Mouse (Mus musculus) spleen, postnatal 4 days (tissue): ENCODE results near the gene Ubxn2a.

Experiments used
- DNase-seq, 2 experiments: peaks; one replicate each; pipeline ENCODE4 v3.0.0; 2022; ENCODE audit warnings: low spot score in 2 of 2

Ubxn2a gene

DNA sequence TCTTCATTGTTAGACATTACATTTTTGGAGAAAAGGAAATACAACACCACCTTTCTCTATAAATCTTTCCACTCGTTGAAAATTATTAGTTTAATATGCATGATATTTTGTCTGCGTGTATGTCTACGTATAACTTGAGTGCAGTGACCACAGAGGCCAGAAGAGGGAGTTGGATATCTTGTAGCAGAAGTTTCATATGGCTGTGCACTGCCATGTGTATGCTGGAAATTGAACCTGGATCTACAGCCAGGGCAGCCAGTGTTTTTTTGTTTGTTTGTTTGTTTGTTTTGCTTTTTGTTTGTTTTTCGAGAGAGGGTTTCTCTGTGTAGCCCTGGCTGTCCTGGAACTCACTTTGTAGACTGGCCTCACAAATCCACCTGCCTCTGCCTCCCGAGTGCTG is 28.5 kb downstream of the Ubxn2a start:
- peak; percentile 45 to 61 for DNase-seq

DNA sequence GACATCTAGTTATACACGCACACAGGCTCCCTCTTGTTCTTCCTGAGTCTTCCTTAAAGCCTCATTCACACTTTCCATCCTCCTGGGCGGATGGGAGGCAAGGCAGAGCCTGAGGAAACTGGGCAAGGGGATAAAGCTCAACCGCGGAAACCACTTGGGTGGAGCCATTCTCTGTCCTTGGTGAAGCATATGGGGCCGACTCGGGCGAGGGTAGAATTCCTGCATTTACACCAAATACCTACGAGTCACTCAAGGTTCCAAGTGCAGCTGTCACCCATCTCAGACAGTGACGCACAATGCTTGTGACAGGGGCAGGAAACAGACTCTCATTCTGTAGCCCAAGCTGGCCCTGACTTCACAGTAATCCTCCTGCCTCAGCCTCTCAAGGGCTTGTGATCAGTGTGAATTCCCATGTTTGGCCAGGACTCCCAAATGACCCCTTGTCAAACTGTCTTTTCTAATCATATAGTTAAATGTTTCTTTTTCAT is 29.2 kb downstream of the Ubxn2a start:
- no peak for DNase-seq

DNA sequence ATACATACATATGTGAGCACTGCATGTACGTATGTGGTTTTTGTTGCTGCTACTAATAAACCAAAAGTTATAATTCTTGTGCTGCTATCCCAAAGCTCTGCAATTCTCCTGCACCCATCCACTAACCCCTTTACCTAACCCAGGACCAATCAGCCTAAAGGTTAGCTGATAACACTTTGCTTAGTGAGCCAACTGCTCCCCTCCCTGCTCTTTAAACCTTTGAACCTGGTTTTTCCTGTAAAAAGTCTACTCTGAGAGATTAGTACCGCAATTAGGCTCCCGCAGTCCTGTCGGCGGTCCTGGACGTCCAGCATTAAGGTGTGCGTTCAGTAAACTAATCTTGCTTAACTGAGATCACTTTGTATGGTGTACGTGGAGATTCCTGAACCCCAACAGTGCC is 31.9 kb downstream of the Ubxn2a start:
- no peak for DNase-seq

DNA sequence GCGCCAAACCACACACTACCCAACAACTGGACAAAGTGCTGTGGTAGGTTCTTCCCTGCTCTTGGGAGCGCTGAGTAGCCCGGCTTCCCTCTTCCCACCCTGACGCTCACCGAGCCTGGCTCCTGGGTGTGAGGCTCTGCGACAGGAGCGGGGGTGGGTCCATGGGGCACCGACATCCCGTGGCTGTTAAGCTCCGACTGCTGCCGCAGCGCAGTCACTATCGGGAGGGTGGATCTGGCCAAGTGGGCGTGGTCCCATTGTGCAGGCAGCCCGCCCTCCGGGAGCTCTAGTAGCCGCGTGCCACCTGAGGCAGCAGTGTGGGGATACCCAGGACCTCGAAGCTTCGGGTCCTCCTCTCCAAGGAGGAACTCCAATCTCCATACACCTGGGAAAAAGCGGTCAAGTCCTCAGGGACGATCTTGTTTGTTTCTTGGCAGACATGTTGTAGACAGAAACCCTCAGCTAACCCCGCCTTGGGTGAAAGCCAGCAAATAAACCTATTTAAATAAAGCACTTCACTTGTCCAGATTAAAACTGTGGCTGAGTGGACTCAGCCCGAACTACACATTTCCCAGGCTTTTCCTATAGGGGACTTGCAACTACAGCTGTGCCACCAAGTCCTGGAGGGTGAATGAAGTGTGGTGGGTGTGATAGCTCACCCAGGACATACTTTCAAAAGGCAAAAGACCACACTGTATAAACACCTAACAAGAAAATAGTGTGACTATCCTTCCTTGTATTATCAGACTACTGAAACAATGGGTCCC is 33.2 kb downstream of the Ubxn2a start, which contains the start of gene Mfsd2b:
Gene Mfsd2b, minus strand, starts transcription at position 199 of the 767 bp plus-strand sequence.
- DNase-seq = peak; percentile 90 to 92

DNA sequence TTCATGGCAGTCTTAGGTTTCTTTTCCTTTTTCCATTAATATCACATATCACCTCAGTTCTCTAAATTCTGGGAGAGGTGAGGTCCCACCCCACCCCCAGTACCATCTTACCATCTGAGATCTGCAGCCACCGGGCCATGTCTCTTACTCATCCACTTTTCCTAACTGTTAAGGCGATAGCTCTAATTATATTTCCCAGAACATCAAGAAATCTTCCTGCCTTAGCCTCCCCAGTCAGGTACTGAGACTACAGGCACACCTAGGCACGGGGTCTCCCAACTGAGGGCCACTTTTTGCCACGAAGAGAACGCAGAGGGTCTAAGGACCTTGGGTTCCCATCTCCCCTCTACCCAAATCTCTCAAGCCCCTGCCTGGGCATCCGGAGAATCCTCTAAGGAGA is 34.0 kb downstream of the Ubxn2a start:
- DNase-seq = peak in 1 of 2 experiments; percentile 74

DNA sequence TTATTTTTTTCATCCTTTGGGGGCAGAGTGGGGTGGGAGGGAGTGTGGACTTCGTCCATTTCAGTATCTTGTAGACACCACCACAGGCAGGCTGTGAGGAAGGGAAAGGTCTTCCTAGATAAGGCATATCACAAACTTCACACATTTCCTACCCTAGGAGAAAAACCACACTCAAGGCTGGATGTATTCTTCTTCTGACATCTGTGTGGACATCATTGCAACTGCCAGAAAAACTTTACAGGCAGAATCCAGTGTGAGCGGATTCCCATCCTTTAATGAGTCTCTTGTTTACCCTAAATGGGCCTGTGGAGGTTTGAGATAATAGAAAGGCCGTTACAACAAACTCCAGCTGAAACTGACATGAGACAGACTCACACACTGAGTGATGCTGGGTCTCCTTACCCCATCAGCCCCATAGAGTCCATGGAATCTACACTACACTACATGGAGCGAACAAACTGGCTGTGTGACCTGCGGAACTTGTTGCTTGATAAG is 34.5 kb downstream of the Ubxn2a start:
- peak; percentile 49 to 62 for DNase-seq

DNA sequence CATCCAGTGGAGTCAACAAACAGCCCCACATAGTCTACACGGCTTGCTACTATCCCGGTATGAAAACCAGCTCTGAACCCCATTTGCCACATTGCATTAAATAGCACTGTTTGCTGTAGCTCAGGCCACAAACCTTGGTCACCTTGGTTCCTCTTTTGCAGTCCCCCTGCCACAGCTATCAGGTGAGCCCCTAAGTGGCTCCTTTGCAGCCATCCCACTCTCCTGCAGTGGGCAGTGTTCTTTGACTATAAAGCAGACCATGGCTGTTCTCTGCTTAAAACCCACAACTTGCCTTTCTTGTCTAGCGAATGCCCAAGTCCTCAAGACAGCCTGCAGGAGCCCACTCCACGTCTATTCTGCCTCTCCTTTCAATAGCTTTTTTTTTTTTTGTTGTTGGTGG is 35.2 kb downstream of the Ubxn2a start:
- DNase-seq = peak; percentile 33 to 63

DNA sequence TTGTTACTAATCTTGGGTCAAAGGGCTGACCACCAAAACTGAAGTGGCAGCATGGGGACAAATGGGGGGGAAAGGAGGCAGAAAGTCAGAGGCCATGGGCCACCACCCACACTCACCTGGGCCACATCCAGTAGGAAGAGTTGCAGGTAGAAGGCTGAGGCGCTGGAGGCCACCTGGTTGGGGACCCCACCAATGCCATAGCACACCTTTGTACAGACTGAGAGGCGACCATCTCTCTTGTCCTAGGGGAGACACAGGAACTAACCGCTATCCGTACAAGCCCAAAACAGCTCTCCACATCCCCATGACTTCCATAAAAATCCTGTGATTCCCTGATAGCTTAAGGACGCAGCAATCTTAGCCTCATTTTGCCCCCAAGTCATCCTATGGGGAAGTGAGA is 36.2 kb downstream of the Ubxn2a start:
- DNase-seq = peak in 1 of 2 experiments; percentile 56

DNA sequence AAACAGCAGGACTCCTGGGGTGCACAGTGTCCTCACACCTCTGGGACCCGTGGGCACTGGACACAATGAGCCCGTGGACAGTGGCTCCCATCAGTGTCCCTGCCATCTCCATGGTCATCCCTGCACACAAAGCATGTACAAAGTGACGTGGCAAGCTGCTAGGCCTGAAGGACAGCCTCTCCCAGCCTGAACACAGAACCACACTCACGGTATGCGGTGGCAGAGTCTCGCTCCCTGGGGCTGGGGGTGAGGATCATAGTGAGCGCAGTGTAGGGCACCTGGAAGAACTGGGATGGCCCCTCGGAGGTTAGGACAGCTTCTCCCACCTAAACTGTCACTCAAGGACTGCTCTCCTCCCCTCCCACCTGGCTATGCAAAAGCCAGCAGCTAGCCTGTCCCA is 38.6 kb downstream of the Ubxn2a start:
- DNase-seq = peak in 1 of 2 experiments; percentile 58

DNA sequence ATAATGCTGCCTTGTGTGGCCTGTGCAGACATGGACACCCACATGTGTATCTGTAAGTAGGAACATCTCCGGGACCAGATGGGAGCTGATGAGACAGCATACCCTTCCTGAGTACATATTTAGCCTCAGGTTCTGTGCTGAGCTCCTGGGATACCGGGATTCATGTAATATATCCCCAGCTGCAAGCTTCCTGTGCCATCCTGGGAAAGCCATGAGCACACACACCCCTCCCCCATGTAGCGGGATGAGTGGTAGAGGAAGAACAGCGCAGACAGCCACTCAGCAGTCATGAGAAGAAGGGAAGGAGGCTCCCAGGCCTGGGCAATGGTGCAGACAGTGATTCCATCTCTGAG is 43.2 kb downstream of the Ubxn2a start:
- no peak for DNase-seq

DNA sequence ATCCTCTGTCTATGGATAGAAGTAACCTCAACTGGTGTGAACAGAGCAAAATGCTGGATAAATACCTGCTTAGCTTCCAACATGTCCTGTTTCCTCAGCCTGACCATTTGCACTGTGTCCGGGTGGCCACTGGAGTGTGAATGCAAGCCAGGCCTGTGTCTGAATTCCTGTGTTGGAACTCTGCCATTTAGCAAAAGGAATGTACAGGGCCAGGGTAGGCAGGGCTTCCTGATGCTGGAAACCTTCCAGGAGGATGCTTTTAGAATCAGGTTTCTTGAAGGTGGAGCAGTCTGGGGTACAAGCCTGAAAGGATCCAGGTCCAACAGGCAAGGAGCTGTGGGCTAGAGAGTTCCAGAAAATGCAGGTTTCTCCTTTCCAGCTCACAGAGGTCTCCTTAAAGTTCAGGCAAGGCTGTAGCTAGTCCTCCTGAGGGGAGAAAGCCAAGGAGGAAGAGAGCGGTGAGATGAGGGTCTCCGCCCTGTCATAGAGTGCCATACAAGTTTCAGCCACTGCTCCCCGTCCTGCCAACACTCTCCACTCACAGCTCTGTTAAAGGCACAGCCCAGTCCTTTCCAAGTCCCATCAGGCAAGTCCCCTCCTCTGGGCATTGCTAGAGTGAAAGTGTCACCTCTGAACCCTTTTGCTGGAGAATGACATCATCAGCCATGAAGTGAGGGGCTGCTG is 43.7 kb downstream of the Ubxn2a start:
- DNase-seq = no peak

DNA sequence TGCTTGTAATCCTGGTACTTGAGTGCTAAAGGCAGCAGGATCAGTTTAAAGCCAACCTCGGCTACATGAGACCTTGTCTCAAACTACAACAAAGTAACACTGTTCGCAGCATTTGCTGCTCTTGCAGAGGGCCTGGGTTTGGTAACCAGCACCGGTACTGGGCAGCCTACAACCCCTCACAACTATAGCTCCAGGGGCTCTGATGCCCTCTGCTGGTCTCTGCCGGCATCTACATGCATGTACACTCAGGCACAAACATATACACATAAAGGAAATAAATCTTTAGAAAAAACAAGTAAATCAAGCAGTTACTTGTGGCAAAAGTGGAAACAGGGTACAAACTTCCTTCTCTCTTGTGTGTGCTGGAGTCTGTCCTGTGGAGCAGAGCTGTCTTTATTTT is 44.8 kb downstream of the Ubxn2a start:
- DNase-seq = peak in 1 of 2 experiments; percentile 65

DNA sequence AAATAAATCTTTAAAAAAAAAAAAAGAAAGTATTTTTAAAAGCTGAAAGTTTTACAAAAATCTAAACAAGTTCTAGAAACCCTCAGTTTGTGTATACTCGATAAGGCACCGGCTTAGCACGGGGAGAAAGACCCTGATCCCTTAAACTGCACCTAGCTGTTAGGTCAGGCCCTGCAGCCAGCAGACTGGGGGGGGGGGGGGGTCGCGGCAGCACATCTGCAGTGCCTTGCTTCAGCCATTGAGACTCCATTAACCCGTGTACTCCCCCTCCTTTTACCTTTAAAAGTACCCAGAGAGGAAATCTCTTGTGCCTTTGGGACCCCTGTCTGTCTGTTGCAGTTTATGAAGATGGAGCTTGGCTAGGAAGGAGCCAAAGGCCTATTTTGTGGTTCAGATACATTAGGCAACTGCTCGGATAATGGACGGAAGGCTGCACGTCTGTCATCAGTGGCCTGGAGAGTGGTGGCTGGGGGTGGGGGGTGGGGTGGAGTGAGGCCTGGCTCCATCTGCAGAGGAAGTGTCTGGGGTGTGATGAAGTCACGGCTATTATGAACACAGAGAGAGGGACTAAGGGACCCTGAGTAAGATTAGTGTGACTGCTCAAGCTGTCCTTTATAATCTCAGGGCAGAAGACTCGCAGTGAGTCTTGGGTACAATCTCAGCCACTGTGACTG is 48.1 kb downstream of the Ubxn2a start:
- DNase-seq = no peak

DNA sequence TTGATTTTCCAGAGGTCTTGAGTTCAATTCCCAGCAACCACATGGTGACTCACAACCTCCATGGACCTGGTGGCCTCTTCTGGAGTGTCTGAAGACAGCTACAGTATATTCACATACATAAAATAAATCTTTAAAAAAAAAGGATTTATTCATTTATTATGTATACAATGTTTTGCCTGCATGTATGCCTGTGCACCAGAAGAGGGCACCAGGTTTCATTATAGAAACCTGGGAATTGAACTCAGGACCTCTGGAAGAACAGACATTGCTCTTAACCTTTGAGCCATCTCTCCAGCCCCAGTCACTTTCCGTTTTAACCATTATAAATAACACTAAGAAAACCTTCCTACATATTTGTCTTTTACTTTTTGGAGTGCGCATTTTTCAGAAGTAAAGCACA is 50.7 kb downstream of the Ubxn2a start:
- DNase-seq = no peak

DNA sequence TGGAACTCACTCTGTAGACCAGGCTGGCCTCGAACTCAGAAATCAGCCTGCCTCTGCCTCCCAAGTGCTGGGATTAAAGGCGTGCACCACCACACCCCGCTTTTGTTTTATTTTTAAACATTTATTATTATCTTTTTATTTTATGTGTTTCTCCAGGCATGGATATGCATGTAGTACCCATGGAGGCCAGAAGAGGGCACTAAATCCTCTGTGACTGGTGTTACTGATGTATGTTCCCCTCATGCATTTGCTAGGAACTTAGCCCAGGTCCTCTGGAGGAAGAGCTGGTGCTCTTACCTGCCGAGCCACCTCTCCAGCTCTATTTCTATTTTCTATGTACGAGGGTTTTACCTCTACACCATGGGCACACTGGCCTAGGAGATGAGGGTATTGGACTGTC is 51.3 kb downstream of the Ubxn2a start:
- DNase-seq = peak in 1 of 2 experiments; percentile 73

DNA sequence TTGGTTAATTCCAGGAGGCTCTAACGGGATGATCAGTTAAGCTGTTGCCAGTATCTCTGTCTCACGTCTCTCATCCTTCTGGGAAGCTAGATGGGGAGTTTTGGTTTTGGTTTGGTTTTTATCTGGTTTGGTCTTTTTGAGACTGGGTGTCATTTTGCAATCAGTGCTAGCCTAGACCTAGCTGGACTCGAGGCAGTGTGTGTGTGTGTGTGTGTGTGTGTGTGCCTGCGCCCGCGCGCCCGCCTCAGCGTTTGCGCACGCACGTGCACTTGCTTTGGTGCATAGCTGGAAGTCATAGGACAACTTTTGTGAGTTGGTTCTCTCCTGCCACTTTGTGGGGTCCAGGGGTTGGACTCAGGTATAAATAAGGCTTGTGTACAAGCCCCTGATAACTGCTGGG is 63.8 kb downstream of the Ubxn2a start:
- DNase-seq = peak in 1 of 2 experiments; percentile 41

DNA sequence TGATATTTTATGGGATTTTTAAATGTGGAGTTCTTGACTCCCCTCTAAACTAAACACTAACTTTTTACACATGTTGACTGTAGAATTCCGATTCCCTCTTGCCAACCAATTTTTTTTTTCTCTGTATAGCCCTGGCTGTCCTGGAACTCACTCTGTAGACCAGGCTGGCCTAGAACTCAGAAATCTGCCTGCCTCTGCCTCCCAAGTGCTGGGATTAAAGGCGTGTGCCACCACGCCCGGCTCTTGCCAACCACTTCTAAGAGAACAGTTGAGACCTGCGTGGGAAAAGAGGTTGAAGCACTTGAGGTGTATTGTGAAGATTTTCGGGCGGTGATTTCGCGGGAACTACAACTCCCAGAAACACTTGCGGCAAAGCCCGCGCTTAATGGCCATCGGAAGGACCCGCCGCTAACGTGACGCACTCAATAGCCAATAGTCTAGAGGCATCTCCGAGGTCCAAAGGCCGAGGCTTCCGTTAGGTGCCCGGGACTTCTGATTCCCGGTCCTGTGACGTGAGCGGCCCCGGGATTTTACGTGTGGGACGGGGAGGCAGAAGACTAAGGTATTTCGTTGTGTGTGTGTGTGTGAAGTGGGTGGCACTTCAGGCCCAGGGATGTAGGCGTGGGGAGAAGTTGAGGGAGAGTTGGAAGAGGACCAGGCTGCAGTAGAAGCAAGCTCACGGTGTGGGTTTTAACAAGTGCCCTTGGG is 64.5 kb downstream of the Ubxn2a start, which contains the start of gene Wdcp:
Gene Wdcp, plus strand, starts transcription at position 414 of the 708 bp plus-strand sequence.
- DNase-seq = peak; percentile 82 to 90

DNA sequence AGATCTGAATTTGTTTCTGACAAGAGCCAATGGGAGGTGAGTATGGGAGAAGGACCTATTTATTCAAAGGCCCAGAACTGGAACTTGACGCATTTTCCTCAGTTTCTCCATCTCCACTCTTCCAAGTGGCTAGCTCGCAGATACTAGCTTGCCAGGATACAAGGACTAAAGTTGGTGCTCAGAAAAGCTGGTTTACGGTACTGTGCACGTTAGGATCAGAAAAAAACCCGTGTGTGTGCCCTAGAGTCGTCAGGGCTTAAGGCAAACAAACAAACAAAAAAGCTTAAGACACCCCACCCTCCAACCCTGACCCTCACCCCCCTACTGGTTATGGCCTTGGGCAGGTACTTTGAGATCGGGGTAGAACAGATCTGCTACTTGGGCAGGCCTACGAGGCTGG is 65.0 kb downstream of the Ubxn2a start:
- no peak for DNase-seq

DNA sequence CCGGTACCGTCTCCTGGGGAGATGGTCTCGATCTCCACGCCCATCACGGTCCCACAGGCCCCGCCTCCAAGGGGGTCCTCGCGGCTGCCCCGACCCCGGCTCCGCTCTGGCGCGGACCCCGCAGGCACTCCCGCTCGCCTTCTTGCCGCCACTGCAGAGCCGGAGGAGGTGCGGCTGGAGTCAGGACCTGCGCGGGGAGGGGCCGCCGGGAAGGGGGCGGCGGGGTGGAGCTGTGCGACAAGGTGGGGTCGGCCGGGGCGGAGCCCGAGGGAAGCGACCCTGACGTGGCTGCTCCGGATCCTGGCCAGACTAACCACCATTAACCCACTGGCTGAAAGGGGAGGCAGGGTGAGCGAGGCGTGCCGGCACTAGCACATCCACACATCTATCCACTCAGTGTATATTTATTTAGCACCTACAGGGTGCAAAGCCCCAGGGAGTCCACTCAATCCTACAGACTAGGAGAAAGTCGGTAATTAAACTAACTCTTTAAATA is 66.1 kb downstream of the Ubxn2a start, which contains the start of gene Fkbp1b:
Gene Fkbp1b, minus strand, starts transcription at position 200 of the 496 bp plus-strand sequence.
- DNase-seq = peak in 1 of 2 experiments; percentile 31

DNA sequence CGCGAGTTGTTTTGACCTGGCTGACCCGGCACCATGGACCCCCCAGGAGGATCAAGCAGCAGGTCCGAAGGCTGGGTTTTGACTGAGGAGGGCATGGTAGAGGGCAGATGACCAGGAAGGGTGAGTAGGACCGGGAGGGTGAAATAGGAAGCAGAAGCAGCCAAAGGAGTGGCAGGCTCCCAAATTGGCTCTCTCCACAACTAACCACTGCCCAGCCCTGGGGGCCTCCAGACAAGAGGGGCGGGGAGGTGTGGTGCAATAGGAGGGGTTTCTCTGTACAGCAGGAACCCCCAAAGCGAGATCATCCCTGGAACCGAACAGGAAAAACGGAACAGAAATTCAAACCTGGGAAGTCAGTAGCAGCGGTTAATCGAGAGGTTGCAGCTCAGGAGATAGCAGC is 66.8 kb downstream of the Ubxn2a start:
- no peak for DNase-seq

DNA sequence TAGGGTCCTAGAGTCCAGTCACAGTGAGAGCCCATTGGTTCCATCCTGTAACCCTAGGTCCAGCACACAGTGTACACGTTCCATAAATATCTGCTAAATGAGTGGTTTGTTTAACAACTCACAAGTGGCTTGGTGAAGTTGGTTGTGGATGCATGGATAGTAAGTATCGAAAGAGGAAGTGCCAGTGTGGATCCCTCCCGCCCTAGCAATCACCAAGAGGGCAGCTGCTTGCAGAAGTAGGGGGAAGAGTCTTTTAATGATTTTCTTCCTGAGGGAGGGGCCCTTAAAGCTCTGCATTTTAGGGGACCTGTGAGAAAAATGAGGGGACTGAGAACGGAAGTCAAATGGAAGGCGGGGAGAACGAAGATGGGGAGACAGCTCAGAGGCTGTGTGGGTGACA is 67.5 kb downstream of the Ubxn2a start:
- no peak for DNase-seq
